Mouse (Mus musculus) megakaryocyte, embryonic 14.5 days (primary cell): Measurements from ENCODE around the gene Nup133.

ENCODE experiments used
- FLI1 ChIP-seq: IDR thresholded peaks from 2 replicates; pipeline ENCODE4 v1.6.1; 2012; ENCODE audit warnings: low read length, inconsistent platforms, mixed read lengths
- GATA1 ChIP-seq: IDR thresholded peaks from 3 replicates; pipeline ENCODE4 v1.6.1; 2012; ENCODE audit warnings: mixed read lengths, low read length, inconsistent platforms, borderline replicate concordance

DNA sequence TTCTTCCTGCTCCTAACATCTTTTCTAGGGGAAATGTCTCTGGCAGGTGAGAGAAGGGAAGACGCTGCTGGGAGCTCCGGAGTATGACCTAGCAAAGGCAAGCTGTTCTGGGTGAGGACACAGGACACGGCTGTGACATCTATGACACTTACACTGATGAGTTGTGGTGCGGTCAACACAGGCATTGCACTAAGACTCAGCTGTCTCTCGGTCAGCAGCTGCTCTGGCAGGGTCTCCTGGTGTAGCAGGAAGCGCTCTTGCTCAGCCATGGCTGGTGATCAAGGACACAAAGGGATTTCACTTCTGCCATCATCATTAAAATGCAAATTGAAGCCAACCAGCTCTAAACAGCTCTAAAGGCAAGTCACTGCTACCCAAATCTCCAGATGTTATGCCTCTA is 41.5 kb downstream of the Nup133 start:
- TF ChIP-seq GATA1 (no peak), FLI1 (no peak)
